Mouse (Mus musculus) heart, embryonic 14.5 days (tissue): ENCODE data around the gene Cdc25b. TPM values are rescaled to one million over a fixed set of nuclear protein-coding genes. Genes with fewer than 3 reads are reported as not detected.

Experiments
- ATAC-seq: fragments of 200-750 bp; cut with Nextera tagmentation; 2 replicates; pipeline ENCODE4 v1.8.0; 2017; ENCODE audit warnings: low read depth, moderate TSS enrichment; ENCODE audit not compliant: insufficient number of reproducible peaks, insufficient read depth, low FRiP score
- H3K27ac ChIP-seq, 2 experiments: fragments of 200-500 bp in 1 of 2; fragments of 300-500 bp in 1 of 2; sonication (generic) in 1 of 2; replicated peaks in 1 of 2; 2 replicates each; pipeline ENCODE4 v1.5.1; 2012 to 2014; ENCODE audit warnings: low read depth in 2 of 2, low read length in 2 of 2, control low read depth in 1 of 2, mild to moderate bottlenecking in 1 of 2, mixed read lengths in 1 of 2; ENCODE audit not compliant: control insufficient read depth in 1 of 2, insufficient read depth in 1 of 2
- H3K27me3 ChIP-seq: fragments of 300-500 bp; sonication (generic); 2 replicates; pipeline ENCODE4 v1.6.1; 2014; ENCODE audit warnings: mild to moderate bottlenecking, low read length, control low read depth; ENCODE audit not compliant: control insufficient read depth, insufficient read depth
- H3K36me3 ChIP-seq: fragments of 300-500 bp; sonication (generic); 2 replicates; pipeline ENCODE4 v1.6.1; 2014; ENCODE audit warnings: mild to moderate bottlenecking, control low read depth, low read length, mixed read lengths; ENCODE audit not compliant: control insufficient read depth, insufficient read depth
- H3K4me1 ChIP-seq, 2 experiments: fragments of 200-500 bp in 1 of 2; fragments of 300-500 bp in 1 of 2; sonication (generic) in 1 of 2; 2 replicates each; pipeline ENCODE4 v1.6.1; 2012 to 2014; ENCODE audit warnings: low read length in 2 of 2, control low read depth in 1 of 2, mixed read lengths in 1 of 2; ENCODE audit not compliant: control insufficient read depth in 2 of 2, insufficient read depth in 2 of 2
- H3K4me2 ChIP-seq: fragments of 300-500 bp; sonication (generic); 2 replicates; pipeline ENCODE4 v1.6.1; 2014; ENCODE audit warnings: mild to moderate bottlenecking, low read length
- H3K4me3 ChIP-seq, 2 experiments: fragments of 200-500 bp in 1 of 2; fragments of 300-500 bp in 1 of 2; sonication (generic) in 1 of 2; 2 replicates each; pipeline ENCODE4 v1.5.1; 2012 to 2014; ENCODE audit warnings: low read length in 2 of 2, mild to moderate bottlenecking in 2 of 2, control low read depth in 1 of 2, low read depth in 1 of 2, moderate library complexity in 1 of 2; ENCODE audit not compliant: control insufficient read depth in 1 of 2, insufficient read depth in 1 of 2
- H3K9ac ChIP-seq: fragments of 300-500 bp; sonication (generic); 2 replicates; pipeline ENCODE4 v1.6.1; 2014; ENCODE audit warnings: mild to moderate bottlenecking, low read length
- H3K9me3 ChIP-seq: fragments of 300-500 bp; sonication (generic); 2 replicates; pipeline ENCODE4 v1.6.1; 2016; ENCODE audit warnings: low read length, control low read depth; ENCODE audit not compliant: control insufficient read depth
- WGBS: fragments of 180-500 bp; shearing (Covaris S2); extraction: QIAGEN DNeasy Blood & Tissue Kit; methylation state at CpG from one replicate; pipeline ENCODE4 v1.1.7; 2014; 5-methylcytosine and 5-hydroxymethylcytosine counted together
- polyA plus RNA-seq: library from polyadenylated mRNA; unstranded; fragments of >200 nt; fragmentation: Nextera tagmentation; extraction: Ambion mirVana; gene quantifications from 2 replicates; pipeline ENCODE4 v1.2.1, GENCODE M21; 2014

Cdc25b gene
- polyA plus RNA-seq, 1 experiment from 2014 or later, result 33.1 TPM

GRCm38 (mm10) chr2:131142592-131142991 lies 44.2 kb upstream of the Cdc25b start:
- peaks cover 73% of the 10 kb centered on the region for H3K36me3 ChIP-seq
- H3K4me2 ChIP-seq, result peak overlapping the region; percentile 47
- H3K27me3 ChIP-seq, result no peaks in the 10 kb centered on the region
- H3K27ac ChIP-seq, result no peak overlapping the region
- peaks cover 11 to 17% of the 10 kb centered on the region in 2 experiments for H3K4me1 ChIP-seq
- no peak overlapping the region for H3K4me3 ChIP-seq
- 25% methylated on average over 18 of the region's 18 CpGs for WGBS
- ATAC-seq, result peak; percentile 8; the same call in 1 of the 2 replicates
- peak overlapping the region; percentile 50; the same call in 1 of the 2 replicates for H3K9ac ChIP-seq
- no peaks in the 10 kb centered on the region for H3K9me3 ChIP-seq

- peak overlapping the region; percentile 47 for H3K4me2 ChIP-seq
- no peak for ATAC-seq
Measured at GRCm38 (mm10) chr2:131143007-131143780, 43.6 kb upstream of the Cdc25b start.

DNA sequence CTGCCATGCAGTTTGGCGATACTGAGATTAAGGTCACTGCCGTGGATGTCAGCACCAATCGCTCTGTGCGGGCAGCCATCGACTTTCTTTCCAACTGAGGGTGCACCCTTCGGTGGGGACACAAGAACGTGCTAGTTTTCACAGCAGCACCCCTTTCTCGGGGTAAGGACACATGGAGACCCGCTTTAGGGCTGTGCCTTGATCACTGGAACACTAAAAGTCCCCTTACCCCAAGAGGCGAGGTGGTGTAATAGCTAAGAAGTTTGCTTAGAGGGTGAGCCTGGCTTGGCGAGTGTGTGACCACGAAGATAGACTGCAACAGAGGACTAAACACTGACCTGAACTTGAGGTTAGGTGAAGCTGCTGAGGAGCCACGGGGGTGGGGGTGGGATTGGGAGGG lies 41.6 kb upstream of the Cdc25b start:
- no peak overlapping the region for H3K9ac ChIP-seq
- H3K36me3 ChIP-seq, result peaks cover 90% of the 10 kb centered on the region
- H3K4me3 ChIP-seq, result no peak overlapping the region
- no peaks in the 10 kb centered on the region for H3K9me3 ChIP-seq
- no peaks in the 10 kb centered on the region for H3K27me3 ChIP-seq
- no peak for ATAC-seq
- H3K4me1 ChIP-seq, result peaks cover 8 to 12% of the 10 kb centered on the region in 2 experiments
- no peak overlapping the region for H3K4me2 ChIP-seq
- no peak overlapping the region for H3K27ac ChIP-seq
- WGBS, result 51% methylated on average over 13 of the region's 13 CpGs

More at GRCm38 (mm10) chr2:131143007-131143780, 43.6 kb upstream of the Cdc25b start:
- WGBS, result 67% methylated on average over 22 of the region's 22 CpGs
- Histone ChIP-seq H3K4me1 (peaks cover 11 to 19% of the 10 kb centered on the region in 2 experiments), H3K9ac (peak overlapping the region; percentile 50; the same call in 1 of the 2 replicates), H3K4me3 (no peak overlapping the region), H3K9me3 (no peaks in the 10 kb centered on the region), H3K27me3 (no peaks in the 10 kb centered on the region), H3K27ac (no peak overlapping the region), H3K36me3 (peaks cover 78% of the 10 kb centered on the region)

DNA sequence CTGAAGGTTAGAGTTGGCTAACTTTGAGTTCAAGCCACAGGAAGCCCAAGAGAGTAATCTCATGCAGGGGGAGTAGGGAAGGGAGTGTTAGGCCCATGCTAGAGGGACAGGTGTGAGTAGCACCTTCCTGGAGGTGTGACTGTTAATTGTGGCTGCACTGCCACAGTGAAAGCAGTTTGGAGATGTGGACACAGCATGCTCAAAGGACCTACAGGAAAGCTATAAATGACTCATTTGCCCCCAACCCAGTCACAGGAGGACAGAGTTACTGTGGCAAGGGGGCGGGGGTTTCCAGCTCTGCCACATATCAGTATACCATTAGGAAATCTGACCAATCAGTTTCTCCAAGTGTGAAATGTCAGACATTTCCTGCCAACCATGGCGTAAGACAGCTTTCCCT lies 41.2 kb upstream of the Cdc25b start:
- Histone ChIP-seq H3K4me3 (no peak overlapping the region), H3K36me3 (peaks cover 94% of the 10 kb centered on the region), H3K4me2 (no peak overlapping the region), H3K27ac (no peak overlapping the region), H3K27me3 (no peaks in the 10 kb centered on the region), H3K4me1 (peaks cover 4 to 10% of the 10 kb centered on the region in 2 experiments), H3K9me3 (no peaks in the 10 kb centered on the region), H3K9ac (no peak overlapping the region)
- WGBS, result 80% methylated on average over 2 of the region's 2 CpGs
- ATAC-seq, result no peak

DNA sequence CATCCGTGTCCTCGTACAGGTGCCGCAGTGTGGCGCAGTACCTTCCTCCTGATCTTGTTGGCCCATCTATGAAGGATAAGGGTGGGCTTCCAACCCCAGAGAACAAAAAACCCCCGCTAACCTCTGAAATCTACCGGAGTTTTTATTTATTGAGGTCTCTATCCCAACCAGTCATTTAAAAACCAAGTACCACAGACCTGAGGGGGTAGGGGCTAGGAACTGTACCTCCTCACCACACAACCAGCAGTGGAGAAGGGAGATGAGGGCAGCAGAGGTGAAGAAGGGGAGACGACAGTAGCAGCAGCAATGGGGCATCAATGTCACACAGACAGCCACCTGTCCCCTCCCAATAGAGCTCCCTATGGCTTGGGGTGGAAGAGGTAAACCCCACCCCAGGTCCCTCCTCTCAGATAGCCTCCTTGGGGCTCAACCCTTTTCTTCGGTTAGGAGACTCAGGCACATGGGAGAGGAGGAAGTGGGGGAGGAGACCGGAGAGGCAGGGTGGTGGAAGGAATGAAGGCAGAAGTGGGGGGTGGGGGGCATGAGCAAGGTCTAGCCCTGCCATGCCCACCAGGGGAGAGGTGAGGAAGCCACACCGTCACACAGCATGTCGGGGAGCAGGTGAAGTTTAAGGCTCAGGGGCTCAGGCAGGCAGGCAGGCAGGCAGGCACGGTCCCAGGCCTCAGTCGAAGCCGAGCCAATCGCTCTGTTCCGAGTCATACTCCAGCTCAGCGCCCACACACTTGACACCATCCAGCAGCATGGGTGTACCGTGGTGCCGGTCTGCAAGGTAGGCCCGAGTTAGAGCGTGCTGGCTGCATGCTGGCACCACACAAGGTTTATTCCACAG lies 40.3 kb upstream of the Cdc25b start:
- H3K9ac ChIP-seq, result no peak overlapping the region
- WGBS, result 81% methylated on average over 21 of the region's 21 CpGs
- no peaks in the 10 kb centered on the region for H3K9me3 ChIP-seq
- H3K4me3 ChIP-seq, result no peak overlapping the region
- no peak overlapping the region for H3K27ac ChIP-seq
- H3K36me3 ChIP-seq, result peaks cover 96% of the 10 kb centered on the region
- no peak for ATAC-seq
- H3K27me3 ChIP-seq, result no peaks in the 10 kb centered on the region
- H3K4me1 ChIP-seq, result peaks cover 0 to 5% of the 10 kb centered on the region in 2 experiments; a peak in 1 of 4 replicates
- H3K4me2 ChIP-seq, result no peak overlapping the region

- H3K36me3 ChIP-seq, result peaks cover 96% of the 10 kb centered on the region
- WGBS, result 90% methylated on average over 8 of the region's 8 CpGs
- no peaks in the 10 kb centered on the region for H3K9me3 ChIP-seq
- no peak overlapping the region for H3K27ac ChIP-seq
- no peaks in the 10 kb centered on the region for H3K27me3 ChIP-seq
- no peak overlapping the region for H3K4me2 ChIP-seq
- no peak overlapping the region for H3K9ac ChIP-seq
- H3K4me3 ChIP-seq, result no peak overlapping the region
- ATAC-seq, result no peak
- peaks cover 0 to 5% of the 10 kb centered on the region in 2 experiments; a peak in 1 of 4 replicates for H3K4me1 ChIP-seq
Measured at GRCm38 (mm10) chr2:131147043-131147365, 39.7 kb upstream of the Cdc25b start.

- peaks cover 0 to 2% of the 10 kb centered on the region in 2 experiments; a peak in 1 of 4 replicates for H3K4me1 ChIP-seq
- 68% methylated on average over 8 of the region's 8 CpGs for WGBS
- no peak overlapping the region for H3K4me2 ChIP-seq
- ATAC-seq, result no peak
- no peaks in the 10 kb centered on the region for H3K27me3 ChIP-seq
- H3K27ac ChIP-seq, result no peak overlapping the region
- no peak overlapping the region for H3K4me3 ChIP-seq
- no peaks in the 10 kb centered on the region for H3K9me3 ChIP-seq
- peaks cover 97% of the 10 kb centered on the region for H3K36me3 ChIP-seq
- no peak overlapping the region for H3K9ac ChIP-seq
Measured at GRCm38 (mm10) chr2:131148353-131149253, 38.1 kb upstream of the Cdc25b start.
